In genomic region chr19:36554785-36555595, GRCm38 (mm10) we compare ENCODE assay signal across 8 mouse cellular contexts. TPM values are rescaled to one million over a fixed set of nuclear protein-coding genes. Genes with fewer than 3 reads are reported as not detected.
A peak's percentile ranks its signal among the peaks of the same experiment; 100 is the strongest.
DNase-seq lines count a peak whose midpoint lies in the region; ATAC-seq and TF ChIP-seq lines count a peak whose summit lies in the region.

No protein-coding gene starts in this region.

- peak overlapping the region; percentile 74 for H3K4me2 ChIP-seq in heart, embryonic 12.5 days
- H3K4me2 ChIP-seq in midbrain, embryonic 14.5 days (ENCODE audit: low read length), result peak overlapping the region; percentile 63

- no peaks in the 10 kb centered on the region; a peak in 1 of 4 replicates for H3K4me1 ChIP-seq in MEL (ENCODE audit: control insufficient read depth in 1 of 2, insufficient read depth in 2 of 2, low read length in 2 of 2)
- H3K4me1 ChIP-seq in embryonic facial prominence, embryonic 10.5 days, result peaks cover 8% of the 10 kb centered on the region
- peaks cover 3% of the 10 kb centered on the region for H3K4me1 ChIP-seq in heart, embryonic 12.5 days (replicated peaks)
- H3K4me1 ChIP-seq in midbrain, embryonic 14.5 days (ENCODE audit: control insufficient read depth, insufficient read depth, low read length), result no peaks in the 10 kb centered on the region

- peak; percentile 45 to 51 for DNase-seq in layer of hippocampus, postnatal 36 days
- DNase-seq in layer of hippocampus, adult 8-10 months (ENCODE audit: low spot score in 2 of 2), result no peak
- peak; percentile 38 for DNase-seq in MEL (ENCODE audit: low read depth, low spot score)
- peak; percentile 79 for DNase-seq in embryonic facial prominence, embryonic 10.5 days (ENCODE audit: low spot score)
- DNase-seq in left cerebral cortex, postnatal 14 days (ENCODE audit: low spot score in 2 of 2), result peak; percentile 24 to 25
- peak; percentile 69 for DNase-seq in midbrain, embryonic 14.5 days
- DNase-seq in thymus, postnatal 10 days (ENCODE audit: low spot score in 2 of 2), result peak; percentile 34 to 37

- H3K4me3 ChIP-seq in MEL (ENCODE audit: control insufficient read depth in 1 of 2, insufficient read depth in 1 of 2, low read depth in 2 of 2, low read length in 2 of 2), result peak overlapping the region; percentile 74 to 86
- peak overlapping the region; percentile 81 for H3K4me3 ChIP-seq in embryonic facial prominence, embryonic 10.5 days
- H3K4me3 ChIP-seq in heart, embryonic 12.5 days, result peak overlapping the region; percentile 78
- H3K4me3 ChIP-seq in midbrain, embryonic 14.5 days (replicated peaks; ENCODE audit: low read depth, low read length), result peak overlapping the region; percentile 79

- TF ChIP-seq CTCF in MEL (IDR thresholded peaks at IDR 0.05 in 2 of 3, conservative IDR thresholded peaks at IDR 0.05 in 1 of 3; ENCODE audit: control insufficient read depth in 1 of 3, insufficient read depth in 1 of 3, low read depth in 2 of 3, low read length in 3 of 3, poor library complexity in 1 of 3, severe bottlenecking in 1 of 3), result no peak

- TF ChIP-seq RAD21 in MEL (IDR thresholded peaks at IDR 0.05; ENCODE audit: low read depth, low read length), result no peak

- H3K27me3 ChIP-seq in MEL (ENCODE audit: control insufficient read depth in 1 of 2, insufficient read depth in 2 of 2, low read length in 2 of 2), result peaks cover 13 to 30% of the 10 kb centered on the region in 2 experiments
- H3K27me3 ChIP-seq in embryonic facial prominence, embryonic 10.5 days (replicated peaks; ENCODE audit: low read depth, poor library complexity, severe bottlenecking), result peaks cover 41% of the 10 kb centered on the region
- no peaks in the 10 kb centered on the region for H3K27me3 ChIP-seq in heart, embryonic 12.5 days (replicated peaks)
- H3K27me3 ChIP-seq in midbrain, embryonic 14.5 days (ENCODE audit: control insufficient read depth, insufficient read depth, low read length), result peaks cover 3% of the 10 kb centered on the region; the same call in 1 of the 2 replicates

- no peaks in the 10 kb centered on the region; the same call in 1 of the 2 replicates for H3K79me2 ChIP-seq in MEL (ENCODE audit: control insufficient read depth, insufficient read depth, low read length, poor library complexity)

- under 1% methylated on average over 52 of the region's 53 CpGs for WGBS in embryonic facial prominence, embryonic 10.5 days
- WGBS in heart, embryonic 12.5 days, result under 1% methylated on average over 52 of the region's 53 CpGs
- under 1% methylated on average over 53 of the region's 53 CpGs for WGBS in midbrain, embryonic 14.5 days

- H3K36me3 ChIP-seq in MEL (ENCODE audit: control insufficient read depth in 1 of 2, insufficient read depth in 2 of 2, low read length in 2 of 2), result peaks cover 0 to 2% of the 10 kb centered on the region in 2 experiments; a peak in 1 of 4 replicates
- no peaks in the 10 kb centered on the region for H3K36me3 ChIP-seq in embryonic facial prominence, embryonic 10.5 days (replicated peaks)
- H3K36me3 ChIP-seq in heart, embryonic 12.5 days, result no peaks in the 10 kb centered on the region
- no peaks in the 10 kb centered on the region for H3K36me3 ChIP-seq in midbrain, embryonic 14.5 days (ENCODE audit: control insufficient read depth, insufficient read depth, low read length)

- TF ChIP-seq POLR2A in MEL (IDR thresholded peaks at IDR 0.05; ENCODE audit: control insufficient read depth in 1 of 2, insufficient read depth in 1 of 2, low read depth in 1 of 2, low read length in 2 of 2, poor library complexity in 1 of 2), result no peak

- intact Hi-C loops in left cerebral cortex, postnatal 14 days (cut with DNase I), result loop anchor here (2.0 to 10.0 kb wide), 3 partner anchors 16 to 450 kb away; no protein-coding TSS in a partner anchor

- H3K27ac ChIP-seq in MEL (ENCODE audit: control insufficient read depth, low read depth, low read length), result no peak overlapping the region
- peak overlapping the region; percentile 89 for H3K27ac ChIP-seq in embryonic facial prominence, embryonic 10.5 days (replicated peaks)
- peak overlapping the region; percentile 83 for H3K27ac ChIP-seq in heart, embryonic 12.5 days (ENCODE audit: poor library complexity, severe bottlenecking)
- peak overlapping the region; percentile 93 for H3K27ac ChIP-seq in midbrain, embryonic 14.5 days (replicated peaks; ENCODE audit: low read depth, low read length)

- no peaks in the 10 kb centered on the region for H3K9me3 ChIP-seq in MEL (replicated peaks; ENCODE audit: insufficient read depth, low read length)
- H3K9me3 ChIP-seq in embryonic facial prominence, embryonic 10.5 days, result no peaks in the 10 kb centered on the region
- H3K9me3 ChIP-seq in heart, embryonic 12.5 days (replicated peaks), result no peaks in the 10 kb centered on the region
- no peaks in the 10 kb centered on the region for H3K9me3 ChIP-seq in midbrain, embryonic 14.5 days (ENCODE audit: control insufficient read depth, low read length)

- peak; percentile 62 for ATAC-seq in heart, embryonic 12.5 days (ENCODE audit: insufficient number of reproducible peaks, low FRiP score)
- ATAC-seq in midbrain, embryonic 14.5 days (ENCODE audit: low FRiP score, low TSS enrichment), result peak; percentile 84

- peak overlapping the region; percentile 81 for H3K9ac ChIP-seq in MEL (ENCODE audit: control insufficient read depth, low read depth, low read length, poor library complexity, severe bottlenecking)
- peak overlapping the region; percentile 90 for H3K9ac ChIP-seq in heart, embryonic 12.5 days
- H3K9ac ChIP-seq in midbrain, embryonic 14.5 days (replicated peaks; ENCODE audit: low read length), result peak overlapping the region; percentile 91

- 0 out of 4 replicates have a peak, but pooled peaks of 1 of the 2 experiments have one; percentile 17 for TF ChIP-seq EP300 in MEL (IDR thresholded peaks at IDR 0.05; ENCODE audit: low read depth in 1 of 2, low read length in 2 of 2)

TF ChIP-seq in MEL, 35 proteins besides CTCF, POLR2A, EP300 and RAD21:
- TF ChIP-seq BHLHE40 (IDR thresholded peaks at IDR 0.05; ENCODE audit: borderline replicate concordance, low read depth, low read length) (no peak), MAX (IDR thresholded peaks at IDR 0.05; ENCODE audit: low read length) (no peak), NRF1 (IDR thresholded peaks at IDR 0.05; ENCODE audit: insufficient read depth, low read depth, low read length, poor library complexity, severe bottlenecking) (peak; percentile 43; the same call in 1 of the 2 replicates), MXI1 (IDR thresholded peaks at IDR 0.05; ENCODE audit: low read depth, low read length) (no peak)

RNA-seq across cellular contexts. Expression of gene Hectd2, which starts 0.6 kb away (rescaled TPM):
- total RNA-seq in layer of hippocampus, postnatal 36 days (2021), result 10 to 100 TPM; 40.3 to 49.3 TPM
- 10 to 100 TPM; 37.9 to 43.5 (median 40.1) TPM for total RNA-seq in layer of hippocampus, adult 8-10 months (2022)
- total RNA-seq in MEL (2012; rRNA removed), result 0.12 and 0.39 TPM in 2 replicates
- polyA plus RNA-seq in MEL (2012; ENCODE audit: insufficient read depth in 1 of 2, insufficient read length in 2 of 2, low read depth in 1 of 2, low replicate concordance in 2 of 2, missing spikeins in 1 of 2), result 1 to 10 TPM in 1 of 2 experiments, not detected in 1; 2.0 TPM
- polyA plus RNA-seq in embryonic facial prominence, embryonic 10.5 days (2016; fragmentation: Nextera tagmentation; extraction: Ambion mirVana), result 2.2 and 2.3 TPM in 2 replicates
- polyA plus RNA-seq in heart, embryonic 12.5 days (2016; fragmentation: Nextera tagmentation; extraction: Ambion mirVana), result 9.6 and 10.7 TPM in 2 replicates
- 10 to 100 TPM; 28.6 to 32.5 TPM for total RNA-seq in left cerebral cortex, postnatal 14 days (2021)
- 14.8 and 16.4 TPM in 2 replicates for polyA plus RNA-seq in midbrain, embryonic 14.5 days (2014; fragmentation: Nextera tagmentation; extraction: Ambion mirVana)

Comparison
In these comparisons a context has a peak if more than half of its experiments do, and no peak if none do; other contexts are left out.
1. DNase-seq: peak in layer of hippocampus, postnatal 36 days (2 of 2), MEL (single experiment), embryonic facial prominence, embryonic 10.5 days (single experiment), left cerebral cortex, postnatal 14 days (2 of 2), midbrain, embryonic 14.5 days (single experiment) and thymus, postnatal 10 days (2 of 2); none in layer of hippocampus, adult 8-10 months (0 of 2).
2. RNA of gene Hectd2, which starts 0.6 kb away (total RNA-seq): 40.3 to 49.3 TPM in layer of hippocampus, postnatal 36 days, 37.9 to 43.5 TPM in layer of hippocampus, adult 8-10 months and 28.6 to 32.5 TPM in left cerebral cortex, postnatal 14 days; 0.12 to 0.39 TPM in MEL; every median in the first group is over 10 times any median in the second.
3. Peak in every context shown above with its lines, with median percentiles within 50 percentile points of each other: H3K4me3 ChIP-seq and H3K9ac ChIP-seq.